Mouse (Mus musculus) R1 (cell line): ENCODE measurements at regions not wholly inside any gene's neighbourhood (a gene's known extent, or its start where the extent isn't known, plus 50 kb on each side); places are given as distances from the start of the nearest gene placed in this dataset.

Experiments used
- DNase-seq: peaks from one replicate; pipeline ENCODE4 v3.0.0-alpha.2; 2018; ENCODE audit warnings: low read depth, low spot score

DNA sequence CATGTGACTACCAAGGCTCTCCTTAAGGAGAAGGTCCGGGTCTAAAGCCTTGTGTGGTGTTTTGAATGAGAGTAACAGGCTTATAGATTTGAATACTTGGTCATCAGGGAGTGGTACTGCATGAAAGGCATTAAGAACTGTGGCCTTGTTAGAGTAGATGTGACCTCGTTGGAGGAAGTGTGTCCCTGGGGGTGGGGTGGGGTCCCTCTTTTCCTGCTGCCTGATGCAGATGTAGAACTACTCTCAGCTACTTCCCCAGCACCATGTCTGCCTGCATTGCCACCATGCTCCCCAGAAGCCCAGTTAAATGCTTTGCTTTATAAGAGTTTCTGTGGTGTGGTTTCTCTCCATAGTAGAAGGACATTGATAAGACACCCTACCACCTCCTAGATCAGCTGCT lies 367.9 kb downstream of the Cbln4 start:
- no peak for DNase-seq

GRCm38 (mm10) chr2:171670945-171671547 lies 372.2 kb downstream of the Cbln4 start:
- no peak for DNase-seq

DNA sequence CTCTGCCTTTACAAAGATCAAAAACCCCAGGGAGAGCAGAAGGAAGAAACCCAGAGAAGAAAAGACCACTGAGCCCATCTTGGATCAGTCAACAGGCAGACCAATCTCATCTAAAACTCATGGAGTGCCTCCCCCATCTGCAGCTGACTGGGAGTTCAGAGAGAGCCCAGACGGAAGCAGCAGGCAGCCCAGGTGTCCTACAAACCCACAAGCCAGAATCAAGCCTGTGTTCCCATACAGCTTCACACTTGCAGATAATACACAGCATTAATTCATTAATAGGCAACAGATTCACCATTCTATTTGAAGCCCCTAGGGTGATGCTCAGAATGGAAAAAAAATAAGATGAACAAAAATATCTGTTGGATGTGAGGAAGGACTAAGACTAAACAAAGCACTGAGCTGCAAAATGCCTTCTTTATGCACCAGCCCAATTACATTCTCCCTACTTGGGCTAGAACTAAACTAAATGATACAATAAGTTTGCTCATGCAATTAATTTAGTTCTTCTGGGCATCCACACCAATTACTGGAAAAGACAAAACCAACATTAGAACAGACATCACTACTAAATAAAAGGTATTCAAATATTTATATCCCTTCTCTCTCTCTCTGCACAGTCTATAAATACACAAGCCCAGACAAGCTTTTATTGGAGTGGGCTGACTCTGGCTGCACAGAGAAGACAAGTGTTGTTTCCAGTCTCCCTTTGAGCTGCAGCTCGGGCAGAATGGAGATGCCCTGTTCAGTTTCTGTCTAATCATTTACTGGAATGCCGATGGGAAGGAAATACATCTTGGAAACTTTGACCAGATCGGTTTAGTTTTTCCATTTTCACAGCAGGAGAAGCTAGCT lies 374.2 kb downstream of the Cbln4 start:
- DNase-seq, result no peak

GRCm38 (mm10) chr2:171662571-171662970 lies 380.7 kb downstream of the Cbln4 start:
- DNase-seq, result no peak

GRCm38 (mm10) chr2:171661896-171662511 lies 381.3 kb downstream of the Cbln4 start:
- no peak for DNase-seq

DNA sequence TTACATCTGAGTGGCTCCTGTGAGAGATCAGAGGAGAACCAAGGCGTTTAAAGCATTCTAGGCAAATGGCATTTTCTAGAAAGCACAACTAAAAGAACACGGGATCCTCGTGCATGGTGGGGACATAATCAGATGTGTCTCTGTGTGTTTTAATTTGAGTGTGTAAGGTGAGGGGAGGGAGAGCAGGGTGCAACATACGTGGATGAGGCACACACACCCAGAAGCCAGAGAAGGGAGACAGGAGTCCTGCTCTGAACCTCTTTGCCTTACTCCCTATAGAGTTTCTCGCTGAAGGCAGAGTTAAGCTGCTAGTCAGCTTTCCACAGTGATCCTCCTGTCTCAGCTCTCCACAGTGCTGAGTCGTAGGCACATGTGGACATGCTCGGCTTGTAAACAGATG lies 386.1 kb downstream of the Cbln4 start:
- DNase-seq, result no peak

GRCm38 (mm10) chr2:171641730-171642129 lies 401.5 kb downstream of the Cbln4 start:
- no peak for DNase-seq

- DNase-seq, result no peak
Observed at GRCm38 (mm10) chr2:171640478-171640877, 402.8 kb downstream of the Cbln4 start.

DNA sequence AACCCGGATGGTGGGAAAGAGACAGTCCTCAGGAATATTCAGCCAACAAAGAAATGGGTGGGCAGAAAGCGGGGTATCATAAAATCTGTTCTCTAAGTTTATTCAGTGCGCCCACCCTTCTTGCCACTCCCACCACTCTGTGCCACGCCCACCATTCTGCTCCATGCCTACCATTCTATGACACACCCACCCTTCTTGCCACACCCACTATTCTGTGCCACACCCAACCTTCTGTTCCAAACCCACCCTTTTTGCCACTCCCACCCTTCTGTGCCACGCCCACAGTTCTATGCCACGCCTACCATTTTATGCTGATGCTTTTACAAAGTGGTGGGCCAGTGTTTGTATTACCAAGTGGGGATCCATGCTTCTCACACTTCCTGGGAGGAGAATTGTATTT lies 404.3 kb downstream of the Cbln4 start:
- DNase-seq, result peak; percentile 77

DNA sequence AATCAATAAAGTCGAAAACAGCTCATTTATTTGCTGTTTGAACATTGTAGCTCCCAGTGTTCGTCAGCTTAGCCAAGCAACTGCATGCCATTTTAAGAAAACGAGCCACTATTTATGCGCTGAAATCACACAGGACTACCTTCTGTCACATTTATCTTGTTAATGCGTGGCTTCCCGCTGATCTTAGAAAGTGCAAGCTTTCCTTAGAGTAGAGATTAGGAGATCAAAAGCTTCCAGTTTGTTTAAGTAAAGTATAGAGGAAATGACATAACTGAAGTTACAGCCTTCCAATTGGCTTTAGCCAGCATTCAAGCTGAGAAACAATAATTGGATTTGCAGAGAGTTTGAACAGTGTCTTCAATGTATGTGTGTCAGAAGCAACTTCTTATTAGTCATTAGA lies 406.4 kb downstream of the Cbln4 start:
- no peak for DNase-seq

- no peak for DNase-seq
Observed at GRCm38 (mm10) chr2:171633355-171634097, 409.7 kb downstream of the Cbln4 start.

DNA sequence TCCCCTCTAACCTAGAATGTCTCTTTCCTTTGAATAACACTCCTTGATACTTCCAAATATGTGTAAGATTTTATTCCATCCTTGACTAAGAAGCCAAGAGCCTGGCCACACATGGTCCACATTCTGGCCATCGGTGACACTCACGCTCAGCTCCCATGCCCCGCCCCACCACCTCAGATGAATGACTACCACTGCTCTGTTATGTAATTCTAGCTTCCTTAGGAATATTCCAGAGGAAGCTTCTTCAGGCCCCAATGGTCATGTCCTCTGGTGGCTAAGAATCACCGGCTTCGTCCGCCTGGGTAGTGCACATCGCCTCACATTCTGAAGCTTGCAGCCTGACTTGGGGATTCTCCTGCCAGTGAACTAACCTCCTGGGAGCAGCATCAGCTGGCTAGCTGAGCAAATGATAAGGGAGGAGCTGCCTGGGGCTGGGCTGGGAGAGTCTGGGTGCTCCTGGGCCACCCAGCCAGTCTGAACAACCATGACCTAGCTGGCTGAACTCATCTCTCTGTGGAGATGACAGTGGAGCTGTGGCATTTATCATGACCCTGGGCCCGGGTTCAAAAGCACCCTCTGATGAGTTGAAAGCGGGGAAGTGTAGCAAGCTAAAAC lies 413.1 kb downstream of the Cbln4 start:
- DNase-seq, result no peak

GRCm38 (mm10) chr2:171628182-171628850 lies 414.9 kb downstream of the Cbln4 start:
- peak; percentile 96 for DNase-seq

DNA sequence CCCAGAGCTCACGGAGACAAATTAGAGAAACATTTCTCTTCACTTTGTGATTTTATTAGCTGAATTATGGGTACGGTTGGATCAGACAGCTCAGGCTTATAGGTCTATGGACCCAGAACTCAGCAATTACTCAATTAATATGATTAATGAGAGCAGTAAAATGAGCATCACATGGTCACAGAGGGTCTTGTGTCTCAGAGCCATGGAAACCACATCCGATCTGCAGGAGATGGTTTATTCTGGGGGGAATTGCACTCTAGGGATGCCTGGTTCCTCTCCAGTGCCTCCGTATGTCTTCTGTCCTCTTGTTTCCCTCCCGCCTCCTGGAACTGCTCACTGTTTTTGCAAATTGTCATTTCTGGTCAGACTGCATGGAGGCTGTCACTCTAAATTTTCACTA lies 422.6 kb downstream of the Cbln4 start:
- no peak for DNase-seq

GRCm38 (mm10) chr2:171620253-171620652 lies 423.0 kb downstream of the Cbln4 start:
- DNase-seq, result no peak

- DNase-seq, result no peak
Observed at GRCm38 (mm10) chr2:171618771-171619170, 424.5 kb downstream of the Cbln4 start.

- no peak for DNase-seq
Observed at GRCm38 (mm10) chr2:171618333-171618732, 424.9 kb downstream of the Cbln4 start.

GRCm38 (mm10) chr2:171615462-171615861 lies 427.8 kb downstream of the Cbln4 start:
- no peak for DNase-seq

GRCm38 (mm10) chr2:171605064-171605463 lies 438.2 kb downstream of the Cbln4 start:
- no peak for DNase-seq

- no peak for DNase-seq
Observed at GRCm38 (mm10) chr2:171595240-171595639, 448.0 kb downstream of the Cbln4 start.

GRCm38 (mm10) chr2:171593884-171594283 lies 449.4 kb downstream of the Cbln4 start:
- no peak for DNase-seq
